Mouse (Mus musculus): ENCODE results near the gene Mrps15. TPM values are rescaled to one million over a fixed set of nuclear protein-coding genes. Genes with fewer than 3 reads are reported as not detected.
A peak's percentile ranks its signal among the peaks of the same experiment; 100 is the strongest.

Mrps15 gene
- total and polyA plus RNA-seq, 2 experiments from 2014 or later: 45.1 to 130 TPM

- Histone ChIP-seq H3K9me3 (ENCODE audit: low read length) (no peaks in the 10 kb centered on the region), H3K9ac (replicated peaks; ENCODE audit: low read length) (no peak overlapping the region), H3K4me2 (ENCODE audit: low read depth, low read length) (no peak overlapping the region), H3K27me3 (ENCODE audit: insufficient read depth, low read length) (no peaks in the 10 kb centered on the region), H3K4me1 (ENCODE audit: insufficient read depth, low read length) (no peaks in the 10 kb centered on the region), H3K4me3 (ENCODE audit: low read length) (no peak overlapping the region), H3K36me3 (ENCODE audit: insufficient read depth, low read length) (no peaks in the 10 kb centered on the region), H3K27ac (no peak overlapping the region)
- ATAC-seq (no peak), DNase-seq (ENCODE audit: low spot score) (no peak)
- TF ChIP-seq CTCF (IDR thresholded peaks at IDR 0.05; ENCODE audit: low read depth): no peak
- 72% methylated on average over 5 of the region's 5 CpGs for WGBS
Observed at GRCm38 (mm10) chr4:126025801-126026200, 20.9 kb upstream of the Mrps15 start.

GRCm38 (mm10) chr4:126027980-126028379 is 18.7 kb upstream of the Mrps15 start:
- ATAC-seq: no peak

GRCm38 (mm10) chr4:126029042-126029441 is 17.7 kb upstream of the Mrps15 start:
- H3K4me2 ChIP-seq (ENCODE audit: low read depth, low read length): no peak overlapping the region
- ATAC-seq (no peak), DNase-seq (ENCODE audit: low spot score) (no peak)
- no peak overlapping the region for H3K9ac ChIP-seq (replicated peaks; ENCODE audit: low read length)
- H3K9me3 ChIP-seq (ENCODE audit: low read length): no peaks in the 10 kb centered on the region
- 73% methylated on average over 3 of the region's 3 CpGs for WGBS
- no peaks in the 10 kb centered on the region for H3K36me3 ChIP-seq (ENCODE audit: insufficient read depth, low read length)
- TF ChIP-seq CTCF (IDR thresholded peaks at IDR 0.05; ENCODE audit: low read depth): no peak
- H3K27ac ChIP-seq: no peak overlapping the region
- H3K4me1 ChIP-seq (ENCODE audit: insufficient read depth, low read length): no peaks in the 10 kb centered on the region
- no peaks in the 10 kb centered on the region for H3K27me3 ChIP-seq (ENCODE audit: insufficient read depth, low read length)
- H3K4me3 ChIP-seq (ENCODE audit: low read length): no peak overlapping the region

More at GRCm38 (mm10) chr4:126027980-126028379, 18.7 kb upstream of the Mrps15 start:
- no peak overlapping the region for H3K27ac ChIP-seq
- no peak overlapping the region for H3K9ac ChIP-seq (replicated peaks; ENCODE audit: low read length)
- no peak for TF ChIP-seq CTCF (IDR thresholded peaks at IDR 0.05; ENCODE audit: low read depth)
- no peaks in the 10 kb centered on the region for H3K36me3 ChIP-seq (ENCODE audit: insufficient read depth, low read length)
- H3K4me2 ChIP-seq (ENCODE audit: low read depth, low read length): no peak overlapping the region
- H3K27me3 ChIP-seq (ENCODE audit: insufficient read depth, low read length): no peaks in the 10 kb centered on the region
- DNase-seq (ENCODE audit: low spot score): no peak
- 88% methylated on average over 3 of the region's 3 CpGs for WGBS
- no peaks in the 10 kb centered on the region for H3K4me1 ChIP-seq (ENCODE audit: insufficient read depth, low read length)
- no peak overlapping the region for H3K4me3 ChIP-seq (ENCODE audit: low read length)
- no peaks in the 10 kb centered on the region for H3K9me3 ChIP-seq (ENCODE audit: low read length)

- H3K27me3 ChIP-seq (ENCODE audit: insufficient read depth, low read length): no peaks in the 10 kb centered on the region
- H3K9me3 ChIP-seq (ENCODE audit: low read length): no peaks in the 10 kb centered on the region
- no peak for TF ChIP-seq CTCF (IDR thresholded peaks at IDR 0.05; ENCODE audit: low read depth)
- no peak overlapping the region for H3K27ac ChIP-seq
- H3K36me3 ChIP-seq (ENCODE audit: insufficient read depth, low read length): no peaks in the 10 kb centered on the region
- H3K4me1 ChIP-seq (ENCODE audit: insufficient read depth, low read length): no peaks in the 10 kb centered on the region
- 81% methylated on average over 5 of the region's 5 CpGs for WGBS
- no peak overlapping the region for H3K4me3 ChIP-seq (ENCODE audit: low read length)
- ATAC-seq (no peak), DNase-seq (ENCODE audit: low spot score) (no peak)
- H3K4me2 ChIP-seq (ENCODE audit: low read depth, low read length): no peak overlapping the region
- H3K9ac ChIP-seq (replicated peaks; ENCODE audit: low read length): no peak overlapping the region
Observed at GRCm38 (mm10) chr4:126030705-126031104, 16.0 kb upstream of the Mrps15 start.

- no peak overlapping the region for H3K4me2 ChIP-seq (ENCODE audit: low read depth, low read length)
- 86% methylated on average over 5 of the region's 5 CpGs for WGBS
- DNase-seq (ENCODE audit: low spot score): no peak
- no peak overlapping the region for H3K4me3 ChIP-seq (ENCODE audit: low read length)
- no peak overlapping the region for H3K9ac ChIP-seq (replicated peaks; ENCODE audit: low read length)
- ATAC-seq: no peak
- no peaks in the 10 kb centered on the region for H3K4me1 ChIP-seq (ENCODE audit: insufficient read depth, low read length)
- H3K36me3 ChIP-seq (ENCODE audit: insufficient read depth, low read length): no peaks in the 10 kb centered on the region
- H3K27ac ChIP-seq: no peak overlapping the region
- no peaks in the 10 kb centered on the region for H3K9me3 ChIP-seq (ENCODE audit: low read length)
- H3K27me3 ChIP-seq (ENCODE audit: insufficient read depth, low read length): no peaks in the 10 kb centered on the region
- TF ChIP-seq CTCF (IDR thresholded peaks at IDR 0.05; ENCODE audit: low read depth): no peak
Observed at GRCm38 (mm10) chr4:126035413-126035812, 11.3 kb upstream of the Mrps15 start.

- Histone ChIP-seq H3K9me3 (ENCODE audit: low read length) (no peaks in the 10 kb centered on the region), H3K4me3 (ENCODE audit: low read length) (no peak overlapping the region), H3K36me3 (ENCODE audit: insufficient read depth, low read length) (peaks cover 28% of the 10 kb centered on the region; the same call in 1 of the 2 replicates), H3K4me2 (ENCODE audit: low read depth, low read length) (no peak overlapping the region), H3K27me3 (ENCODE audit: insufficient read depth, low read length) (no peaks in the 10 kb centered on the region), H3K9ac (replicated peaks; ENCODE audit: low read length) (no peak overlapping the region), H3K27ac (no peak overlapping the region), H3K4me1 (ENCODE audit: insufficient read depth, low read length) (peaks cover 9% of the 10 kb centered on the region)
- WGBS: 66% methylated on average over 7 of the region's 7 CpGs
- DNase-seq (ENCODE audit: low spot score): no peak
- no peak for TF ChIP-seq CTCF (IDR thresholded peaks at IDR 0.05; ENCODE audit: low read depth)
- no peak for ATAC-seq
Observed at GRCm38 (mm10) chr4:126051617-126052016, 4.9 kb downstream of the Mrps15 start.

- Histone ChIP-seq H3K27ac (no peak overlapping the region), H3K36me3 (ENCODE audit: insufficient read depth, low read length) (peaks cover 21% of the 10 kb centered on the region; the same call in 1 of the 2 replicates), H3K4me1 (ENCODE audit: insufficient read depth, low read length) (no peaks in the 10 kb centered on the region), H3K4me3 (ENCODE audit: low read length) (peak overlapping the region; percentile 72), H3K4me2 (ENCODE audit: low read depth, low read length) (peak overlapping the region; percentile 91), H3K9me3 (ENCODE audit: low read length) (no peaks in the 10 kb centered on the region), H3K9ac (replicated peaks; ENCODE audit: low read length) (peak overlapping the region; percentile 74), H3K27me3 (ENCODE audit: insufficient read depth, low read length) (no peaks in the 10 kb centered on the region)
- TF ChIP-seq CTCF (IDR thresholded peaks at IDR 0.05; ENCODE audit: low read depth): no peak
- WGBS: 16% methylated on average over 19 of the region's 19 CpGs
- ATAC-seq (no peak), DNase-seq (ENCODE audit: low spot score) (no peak)
Observed at GRCm38 (mm10) chr4:126057207-126058133, 10.7 kb downstream of the Mrps15 start.

Data from hindbrain, postnatal 0 days (tissue).